Mouse (Mus musculus): Measurements from ENCODE around the gene Smtn. TPM values are rescaled to one million over a fixed set of nuclear protein-coding genes. Genes with fewer than 3 reads are reported as not detected.

Smtn gene
- polyA plus RNA-seq, 1 experiment from 2014 or later, result 18.2 TPM

GRCm38 (mm10) chr11:3545531-3546241 lies 5.3 kb upstream of the Smtn start:
- 21% methylated on average over 9 of the region's 9 CpGs for WGBS (ENCODE audit: insufficient replicate concordance)
- Histone ChIP-seq H3K36me3 (no peaks in the 10 kb centered on the region), H3K27ac (no peak overlapping the region), H3K4me1 (peaks cover 9% of the 10 kb centered on the region; the same call in 1 of the 2 replicates), H3K9me3 (replicated peaks) (peaks cover 7% of the 10 kb centered on the region), H3K4me2 (no peak overlapping the region), H3K9ac (no peak overlapping the region), H3K27me3 (replicated peaks) (no peaks in the 10 kb centered on the region), H3K4me3 (no peak overlapping the region)
- ATAC-seq, result no peak

GRCm38 (mm10) chr11:3544409-3544808 lies 4.0 kb upstream of the Smtn start:
- Histone ChIP-seq H3K36me3 (no peaks in the 10 kb centered on the region), H3K27ac (no peak overlapping the region), H3K4me3 (no peak overlapping the region), H3K9ac (no peak overlapping the region), H3K4me2 (no peak overlapping the region), H3K4me1 (peaks cover 15% of the 10 kb centered on the region), H3K9me3 (replicated peaks) (peaks cover 7% of the 10 kb centered on the region), H3K27me3 (replicated peaks) (no peaks in the 10 kb centered on the region)
- 74% methylated on average over 5 of the region's 5 CpGs for WGBS (ENCODE audit: insufficient replicate concordance)
- ATAC-seq, result no peak

GRCm38 (mm10) chr11:3543001-3543400 lies 2.6 kb upstream of the Smtn start:
- Histone ChIP-seq H3K4me2 (no peak overlapping the region), H3K27me3 (replicated peaks) (no peaks in the 10 kb centered on the region), H3K27ac (no peak overlapping the region), H3K9ac (no peak overlapping the region), H3K4me3 (no peak overlapping the region), H3K9me3 (replicated peaks) (peaks cover 7% of the 10 kb centered on the region), H3K36me3 (no peaks in the 10 kb centered on the region), H3K4me1 (peaks cover 23% of the 10 kb centered on the region)
- no peak for ATAC-seq
- 49% methylated on average over 5 of the region's 5 CpGs for WGBS (ENCODE audit: insufficient replicate concordance)

GRCm38 (mm10) chr11:3541932-3542331 lies 1.5 kb upstream of the Smtn start:
- H3K9ac ChIP-seq, result no peak overlapping the region
- peaks cover 32% of the 10 kb centered on the region for H3K4me1 ChIP-seq

GRCm38 (mm10) chr11:3539826-3540196 lies 601 bp downstream of the Smtn start:
- Histone ChIP-seq H3K36me3 (peaks cover 4% of the 10 kb centered on the region), H3K4me3 (peak overlapping the region; percentile 59), H3K27me3 (replicated peaks) (no peaks in the 10 kb centered on the region), H3K4me2 (peak overlapping the region; percentile 70), H3K27ac (no peak overlapping the region), H3K4me1 (peaks cover 43% of the 10 kb centered on the region), H3K9ac (peak overlapping the region; percentile 40), H3K9me3 (replicated peaks) (peaks cover 7% of the 10 kb centered on the region)
- ATAC-seq, result no peak
- WGBS (ENCODE audit: insufficient replicate concordance), result 45% methylated on average over 4 of the region's 4 CpGs

More at GRCm38 (mm10) chr11:3541932-3542331, 1.5 kb upstream of the Smtn start:
- 62% methylated on average over 3 of the region's 3 CpGs for WGBS (ENCODE audit: insufficient replicate concordance)
- no peak for ATAC-seq
- Histone ChIP-seq H3K4me3 (no peak overlapping the region), H3K27me3 (replicated peaks) (no peaks in the 10 kb centered on the region), H3K36me3 (peaks cover under 1% of the 10 kb centered on the region), H3K9me3 (replicated peaks) (peaks cover 7% of the 10 kb centered on the region), H3K4me2 (no peak overlapping the region), H3K27ac (no peak overlapping the region)

GRCm38 (mm10) chr11:3539111-3539825 lies 1.1 kb downstream of the Smtn start:
- Histone ChIP-seq H3K4me1 (peaks cover 46% of the 10 kb centered on the region), H3K36me3 (peaks cover 7% of the 10 kb centered on the region), H3K9me3 (replicated peaks) (peaks cover 1% of the 10 kb centered on the region; the same call in 1 of the 2 replicates), H3K27ac (no peak overlapping the region), H3K4me2 (peak overlapping the region; percentile 70), H3K9ac (peak overlapping the region; percentile 70), H3K4me3 (peak overlapping the region; percentile 59), H3K27me3 (replicated peaks) (no peaks in the 10 kb centered on the region)
- peak; percentile 88 for ATAC-seq
- 3% methylated on average over 33 of the region's 33 CpGs for WGBS (ENCODE audit: insufficient replicate concordance)

GRCm38 (mm10) chr11:3538341-3538740 lies 2.1 kb downstream of the Smtn start:
- Histone ChIP-seq H3K4me3 (peak overlapping the region; percentile 59), H3K36me3 (peaks cover 7% of the 10 kb centered on the region), H3K9ac (peak overlapping the region; percentile 70), H3K27ac (no peak overlapping the region), H3K9me3 (replicated peaks) (no peaks in the 10 kb centered on the region), H3K4me2 (peak overlapping the region; percentile 70), H3K27me3 (replicated peaks) (no peaks in the 10 kb centered on the region), H3K4me1 (peaks cover 46% of the 10 kb centered on the region)
- 50% methylated on average over 4 of the region's 4 CpGs for WGBS (ENCODE audit: insufficient replicate concordance)
- ATAC-seq, result no peak

- Histone ChIP-seq H3K9me3 (replicated peaks) (no peaks in the 10 kb centered on the region), H3K27me3 (replicated peaks) (no peaks in the 10 kb centered on the region), H3K27ac (no peak overlapping the region), H3K4me1 (peaks cover 46% of the 10 kb centered on the region), H3K36me3 (peaks cover 12% of the 10 kb centered on the region), H3K4me3 (no peak overlapping the region), H3K4me2 (peak overlapping the region; percentile 70), H3K9ac (no peak overlapping the region)
- ATAC-seq, result no peak
- 66% methylated on average over 3 of the region's 3 CpGs for WGBS (ENCODE audit: insufficient replicate concordance)
Observed at GRCm38 (mm10) chr11:3537711-3538110, 2.7 kb downstream of the Smtn start.

- Histone ChIP-seq H3K27ac (0 out of 2 replicates have a peak overlapping the region, but pooled peaks have one; percentile 74), H3K4me3 (no peak overlapping the region), H3K27me3 (replicated peaks) (no peaks in the 10 kb centered on the region), H3K4me2 (peak overlapping the region; percentile 12; the same call in 1 of the 2 replicates), H3K9ac (no peak overlapping the region), H3K4me1 (peaks cover 46% of the 10 kb centered on the region), H3K36me3 (peaks cover 20% of the 10 kb centered on the region), H3K9me3 (replicated peaks) (no peaks in the 10 kb centered on the region)
- 80% methylated on average over 5 of the region's 5 CpGs for WGBS (ENCODE audit: insufficient replicate concordance)
- ATAC-seq, result no peak
Observed at GRCm38 (mm10) chr11:3536745-3537333, 3.6 kb downstream of the Smtn start.

GRCm38 (mm10) chr11:3536082-3536481 lies 4.3 kb downstream of the Smtn start:
- no peaks in the 10 kb centered on the region for H3K9me3 ChIP-seq (replicated peaks)
- no peaks in the 10 kb centered on the region for H3K27me3 ChIP-seq (replicated peaks)
- WGBS (ENCODE audit: insufficient replicate concordance), result 52% methylated on average over 5 of the region's 5 CpGs
- H3K4me3 ChIP-seq, result peak overlapping the region; percentile 58
- H3K27ac ChIP-seq, result peak overlapping the region; percentile 74
- no peak for ATAC-seq
- H3K9ac ChIP-seq, result peak overlapping the region; percentile 67
- H3K36me3 ChIP-seq, result peaks cover 28% of the 10 kb centered on the region
- H3K4me2 ChIP-seq, result peak overlapping the region; percentile 90
- peaks cover 46% of the 10 kb centered on the region for H3K4me1 ChIP-seq

- peak; percentile 69 for ATAC-seq
- peak overlapping the region; percentile 74 for H3K27ac ChIP-seq
- WGBS (ENCODE audit: insufficient replicate concordance), result 1% methylated on average over 36 of the region's 36 CpGs
- H3K9ac ChIP-seq, result peak overlapping the region; percentile 67
- H3K4me1 ChIP-seq, result peaks cover 46% of the 10 kb centered on the region
- no peaks in the 10 kb centered on the region for H3K9me3 ChIP-seq (replicated peaks)
- H3K4me2 ChIP-seq, result peak overlapping the region; percentile 90
- H3K27me3 ChIP-seq (replicated peaks), result no peaks in the 10 kb centered on the region
- H3K36me3 ChIP-seq, result peaks cover 34% of the 10 kb centered on the region
- H3K4me3 ChIP-seq, result peak overlapping the region; percentile 58
Observed at GRCm38 (mm10) chr11:3535406-3535986, 4.9 kb downstream of the Smtn start.
